Mouse (Mus musculus) NIH3T3 (cell line): ENCODE results near the gene Gm20905.
"Not testable (repeated sequence)": the region's sequence is repeated elsewhere in the genome, so short reads cannot be mapped to it uniquely, and the experiment has no call there.

Experiments
- DNase-seq: peaks from one replicate; pipeline ENCODE4 v3.0.0-alpha.2; 2012; ENCODE audit warnings: low read depth

Gene Gm20905

GRCm38 (mm10) chrY:37259503-37259902 is at the start of gene Gm20905:
TSS of gene Gm20905 (minus strand) at chrY:37259603.
- not testable (repeated sequence) for DNase-seq
